Mouse (Mus musculus): ENCODE measurements around the gene Stard13. TPM values are rescaled to one million over a fixed set of nuclear protein-coding genes. Genes with fewer than 3 reads are reported as not detected.
A peak's percentile ranks its signal among the peaks of the same experiment; 100 is the strongest.

The Stard13 gene
- total and polyA plus RNA-seq, 2 experiments from 2014 or later: 2.6 to 19.2 TPM

GRCm38 (mm10) chr5:151112743-151113142 lies 120.9 kb downstream of the Stard13 start:
- Histone ChIP-seq H3K27me3 (ENCODE audit: insufficient read depth, low read length) (no peaks in the 10 kb centered on the region), H3K9me3 (ENCODE audit: low read length) (no peaks in the 10 kb centered on the region), H3K27ac (ENCODE audit: low read depth, low read length) (no peak overlapping the region), H3K4me1 (ENCODE audit: insufficient read depth) (no peaks in the 10 kb centered on the region), H3K4me3 (ENCODE audit: low read depth, low read length) (no peak overlapping the region), H3K4me2 (ENCODE audit: low read depth) (no peak overlapping the region), H3K36me3 (ENCODE audit: insufficient read depth) (no peaks in the 10 kb centered on the region), H3K9ac (no peak overlapping the region)
- ATAC-seq: no peak
- DNase-seq: no peak
- WGBS: 91% methylated on average over 9 of the region's 9 CpGs
- no peak for TF ChIP-seq CTCF (IDR thresholded peaks at IDR 0.05; ENCODE audit: low read depth)

GRCm38 (mm10) chr5:151111080-151111871 lies 122.4 kb downstream of the Stard13 start:
- H3K4me1 ChIP-seq (ENCODE audit: insufficient read depth): no peaks in the 10 kb centered on the region
- no peaks in the 10 kb centered on the region for H3K36me3 ChIP-seq (ENCODE audit: insufficient read depth)
- TF ChIP-seq CTCF (IDR thresholded peaks at IDR 0.05; ENCODE audit: low read depth): no peak
- WGBS: 90% methylated on average over 7 of the region's 7 CpGs
- H3K9ac ChIP-seq: no peak overlapping the region
- no peaks in the 10 kb centered on the region for H3K9me3 ChIP-seq (ENCODE audit: low read length)
- DNase-seq (no peak), ATAC-seq (no peak)
- H3K4me3 ChIP-seq (ENCODE audit: low read depth, low read length): no peak overlapping the region
- H3K27me3 ChIP-seq (ENCODE audit: insufficient read depth, low read length): no peaks in the 10 kb centered on the region
- no peak overlapping the region for H3K4me2 ChIP-seq (ENCODE audit: low read depth)
- H3K27ac ChIP-seq (ENCODE audit: low read depth, low read length): no peak overlapping the region

GRCm38 (mm10) chr5:151110461-151110908 lies 123.2 kb downstream of the Stard13 start:
- no peak overlapping the region for H3K4me3 ChIP-seq (ENCODE audit: low read depth, low read length)
- no peak; the same call in 1 of the 2 replicates for ATAC-seq
- no peak overlapping the region for H3K4me2 ChIP-seq (ENCODE audit: low read depth)
- no peaks in the 10 kb centered on the region for H3K36me3 ChIP-seq (ENCODE audit: insufficient read depth)
- no peaks in the 10 kb centered on the region for H3K4me1 ChIP-seq (ENCODE audit: insufficient read depth)
- H3K27me3 ChIP-seq (ENCODE audit: insufficient read depth, low read length): no peaks in the 10 kb centered on the region
- H3K9ac ChIP-seq: no peak overlapping the region
- TF ChIP-seq CTCF (IDR thresholded peaks at IDR 0.05; ENCODE audit: low read depth): no peak
- DNase-seq: peak; percentile 40
- no peaks in the 10 kb centered on the region for H3K9me3 ChIP-seq (ENCODE audit: low read length)
- WGBS: 18% methylated on average over 6 of the region's 6 CpGs
- 0 out of 2 replicates have a peak overlapping the region, but pooled peaks have one; percentile 10 for H3K27ac ChIP-seq (ENCODE audit: low read depth, low read length)

GRCm38 (mm10) chr5:151109822-151110221 lies 123.8 kb downstream of the Stard13 start:
- H3K9me3 ChIP-seq (ENCODE audit: low read length): no peaks in the 10 kb centered on the region
- no peak overlapping the region for H3K9ac ChIP-seq
- no peaks in the 10 kb centered on the region for H3K36me3 ChIP-seq (ENCODE audit: insufficient read depth)
- no peaks in the 10 kb centered on the region for H3K4me1 ChIP-seq (ENCODE audit: insufficient read depth)
- ATAC-seq: no peak
- H3K4me3 ChIP-seq (ENCODE audit: low read depth, low read length): no peak overlapping the region
- TF ChIP-seq CTCF (IDR thresholded peaks at IDR 0.05; ENCODE audit: low read depth): no peak
- 79% methylated on average over 2 of the region's 2 CpGs for WGBS
- H3K4me2 ChIP-seq (ENCODE audit: low read depth): no peak overlapping the region
- H3K27me3 ChIP-seq (ENCODE audit: insufficient read depth, low read length): no peaks in the 10 kb centered on the region
- no peak overlapping the region for H3K27ac ChIP-seq (ENCODE audit: low read depth, low read length)
- DNase-seq: no peak

DNA sequence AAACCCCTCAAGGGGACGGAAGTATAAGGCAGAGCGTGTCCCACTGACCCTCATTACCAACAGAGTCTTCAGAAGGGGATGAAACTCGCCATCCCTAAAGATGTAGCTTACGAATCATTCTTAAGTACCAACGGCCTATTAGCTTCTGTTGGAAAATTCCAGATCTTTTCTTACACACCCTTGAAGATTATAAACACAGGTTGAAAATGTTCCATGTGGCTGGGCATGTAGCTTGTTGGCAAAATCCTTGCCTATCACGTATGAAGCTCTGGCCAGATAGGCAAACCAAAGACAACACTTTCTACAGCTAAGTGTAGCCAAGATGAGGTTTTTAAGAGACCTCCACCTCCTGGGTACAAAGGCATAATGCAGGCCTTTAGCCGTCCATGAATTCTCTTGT lies 124.7 kb downstream of the Stard13 start:
- no peak overlapping the region for H3K9ac ChIP-seq
- no peaks in the 10 kb centered on the region for H3K36me3 ChIP-seq (ENCODE audit: insufficient read depth)
- WGBS: 88% methylated on average over 7 of the region's 7 CpGs
- H3K4me3 ChIP-seq (ENCODE audit: low read depth, low read length): no peak overlapping the region
- no peak overlapping the region for H3K4me2 ChIP-seq (ENCODE audit: low read depth)
- H3K27me3 ChIP-seq (ENCODE audit: insufficient read depth, low read length): no peaks in the 10 kb centered on the region
- no peak for TF ChIP-seq CTCF (IDR thresholded peaks at IDR 0.05; ENCODE audit: low read depth)
- no peaks in the 10 kb centered on the region for H3K4me1 ChIP-seq (ENCODE audit: insufficient read depth)
- ATAC-seq: no peak
- H3K9me3 ChIP-seq (ENCODE audit: low read length): no peaks in the 10 kb centered on the region
- no peak for DNase-seq
- H3K27ac ChIP-seq (ENCODE audit: low read depth, low read length): no peak overlapping the region

DNA sequence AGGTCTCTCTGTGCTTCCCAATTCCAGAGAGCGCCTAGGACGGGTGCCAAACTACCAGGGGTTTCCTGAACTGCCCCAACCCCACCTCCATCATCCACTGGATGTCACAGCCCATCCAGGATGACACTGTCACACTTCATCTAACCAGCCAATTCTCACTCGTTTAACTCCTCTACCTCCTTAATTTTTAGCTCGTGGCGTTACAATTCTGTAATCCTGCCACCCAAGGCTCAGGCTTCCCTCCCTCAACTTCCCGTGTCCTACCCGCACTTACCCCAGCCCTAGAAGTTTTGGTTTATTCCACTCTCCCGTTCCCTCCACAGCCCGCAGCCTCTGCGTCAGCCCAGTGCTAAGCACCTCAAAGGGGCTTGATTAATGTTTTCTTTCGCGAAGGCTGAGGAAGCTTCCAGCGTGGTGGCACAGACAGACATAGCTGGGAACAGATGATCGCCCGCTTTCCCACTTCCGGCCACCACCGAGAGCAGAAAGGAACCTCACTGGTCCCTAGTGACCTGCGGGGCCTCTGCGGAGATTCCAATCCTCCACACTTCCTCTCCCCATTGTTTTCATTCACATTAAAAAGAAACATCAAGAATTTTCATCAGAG lies 125.2 kb downstream of the Stard13 start:
- Histone ChIP-seq H3K4me2 (ENCODE audit: low read depth) (no peak overlapping the region), H3K27ac (ENCODE audit: low read depth, low read length) (no peak overlapping the region), H3K27me3 (ENCODE audit: insufficient read depth, low read length) (no peaks in the 10 kb centered on the region), H3K4me1 (ENCODE audit: insufficient read depth) (no peaks in the 10 kb centered on the region), H3K4me3 (ENCODE audit: low read depth, low read length) (no peak overlapping the region), H3K36me3 (ENCODE audit: insufficient read depth) (no peaks in the 10 kb centered on the region), H3K9ac (no peak overlapping the region), H3K9me3 (ENCODE audit: low read length) (no peaks in the 10 kb centered on the region)
- 78% methylated on average over 19 of the region's 19 CpGs for whole genome bisulfite sequencing
- no peak for TF ChIP-seq CTCF (IDR thresholded peaks at IDR 0.05; ENCODE audit: low read depth)
- DNase-seq: no peak
- no peak for ATAC-seq

GRCm38 (mm10) chr5:151106841-151107240 lies 126.8 kb downstream of the Stard13 start:
- DNase-seq: no peak
- 92% methylated on average over 3 of the region's 3 CpGs for WGBS
- Histone ChIP-seq H3K4me2 (ENCODE audit: low read depth) (no peak overlapping the region), H3K36me3 (ENCODE audit: insufficient read depth) (no peaks in the 10 kb centered on the region), H3K4me3 (ENCODE audit: low read depth, low read length) (no peak overlapping the region), H3K9me3 (ENCODE audit: low read length) (no peaks in the 10 kb centered on the region), H3K27ac (ENCODE audit: low read depth, low read length) (no peak overlapping the region), H3K9ac (no peak overlapping the region), H3K27me3 (ENCODE audit: insufficient read depth, low read length) (no peaks in the 10 kb centered on the region), H3K4me1 (ENCODE audit: insufficient read depth) (no peaks in the 10 kb centered on the region)
- no peak for ATAC-seq
- no peak for TF ChIP-seq CTCF (IDR thresholded peaks at IDR 0.05; ENCODE audit: low read depth)

Measured in forebrain, postnatal 0 days (tissue).